Mouse (Mus musculus) layer of hippocampus, adult 9-10 months (tissue): ENCODE results near the gene Emilin2.

Experiments
- DNase-seq: peaks from one replicate; pipeline ENCODE4 v3.0.0; 2022; ENCODE audit warnings: low spot score

Gene Emilin2

GRCm38 (mm10) chr17:71300338-71300737 lies 11.4 kb downstream of the Emilin2 start:
- no peak for DNase-seq

- DNase-seq = no peak
Measured at GRCm38 (mm10) chr17:71299879-71300278, 11.9 kb downstream of the Emilin2 start.

GRCm38 (mm10) chr17:71294570-71294969 lies 17.2 kb downstream of the Emilin2 start:
- DNase-seq = no peak

GRCm38 (mm10) chr17:71292897-71293296 lies 18.9 kb downstream of the Emilin2 start:
- DNase-seq = no peak

- no peak for DNase-seq
Measured at GRCm38 (mm10) chr17:71291897-71292420, 19.8 kb downstream of the Emilin2 start.

GRCm38 (mm10) chr17:71290486-71291410 lies 21.0 kb downstream of the Emilin2 start:
- no peak for DNase-seq

GRCm38 (mm10) chr17:71289572-71290176 lies 22.1 kb downstream of the Emilin2 start:
- no peak for DNase-seq

GRCm38 (mm10) chr17:71288808-71289548 lies 22.8 kb downstream of the Emilin2 start:
- no peak for DNase-seq

- DNase-seq = no peak
Measured at GRCm38 (mm10) chr17:71288145-71288758, 23.5 kb downstream of the Emilin2 start.

GRCm38 (mm10) chr17:71287586-71287985 lies 24.2 kb downstream of the Emilin2 start:
- DNase-seq = no peak

- no peak for DNase-seq
Measured at GRCm38 (mm10) chr17:71285929-71286328, 25.8 kb downstream of the Emilin2 start.

- no peak for DNase-seq
Measured at GRCm38 (mm10) chr17:71284890-71285289, 26.9 kb downstream of the Emilin2 start.

- DNase-seq = no peak
Measured at GRCm38 (mm10) chr17:71283237-71283636, 28.5 kb downstream of the Emilin2 start.

- no peak for DNase-seq
Measured at GRCm38 (mm10) chr17:71282716-71283115, 29.1 kb downstream of the Emilin2 start.

GRCm38 (mm10) chr17:71277701-71278491 lies 33.9 kb downstream of the Emilin2 start:
- no peak for DNase-seq

- no peak for DNase-seq
Measured at GRCm38 (mm10) chr17:71276771-71277170, 35.0 kb downstream of the Emilin2 start.

GRCm38 (mm10) chr17:71273901-71274300 lies 37.9 kb downstream of the Emilin2 start:
- no peak for DNase-seq

- DNase-seq = no peak
Measured at GRCm38 (mm10) chr17:71268599-71268998, 43.2 kb downstream of the Emilin2 start.

GRCm38 (mm10) chr17:71268152-71268551 lies 43.6 kb downstream of the Emilin2 start:
- DNase-seq = no peak

- no peak for DNase-seq
Measured at GRCm38 (mm10) chr17:71267374-71267773, 44.4 kb downstream of the Emilin2 start.
